Mouse (Mus musculus) retina, postnatal 7 days (tissue): Measurements from ENCODE around the gene Bcl6b.
A peak's percentile ranks its signal among the peaks of the same experiment; 100 is the strongest.

Source experiments
- DNase-seq: peaks from one replicate; pipeline ENCODE4 v3.0.0-alpha.2; 2012; ENCODE audit warnings: low read depth, low spot score

Bcl6b gene

GRCm38 (mm10) chr11:70212896-70213295, 16.7 kb downstream of the Bcl6b start:
- DNase-seq, result peak; percentile 53

GRCm38 (mm10) chr11:70212423-70212822, 17.2 kb downstream of the Bcl6b start, which contains the start of gene Slc16a11:
Gene Slc16a11 (plus strand): TSS chr11:70212752.
- no peak for DNase-seq

- no peak for DNase-seq
Measured at GRCm38 (mm10) chr11:70211972-70212371, 17.6 kb downstream of the Bcl6b start.

- DNase-seq, result no peak
Measured at GRCm38 (mm10) chr11:70210681-70211080, 18.9 kb downstream of the Bcl6b start.

- DNase-seq, result no peak
Measured at GRCm38 (mm10) chr11:70208778-70209388, 20.7 kb downstream of the Bcl6b start.

GRCm38 (mm10) chr11:70207283-70207682, 22.3 kb downstream of the Bcl6b start:
- no peak for DNase-seq

- no peak for DNase-seq
Measured at GRCm38 (mm10) chr11:70206801-70207200, 22.8 kb downstream of the Bcl6b start.

- peak; percentile 74 for DNase-seq
Measured at GRCm38 (mm10) chr11:70201691-70202090, 27.9 kb downstream of the Bcl6b start.

- no peak for DNase-seq
Measured at GRCm38 (mm10) chr11:70200036-70200608, 29.5 kb downstream of the Bcl6b start.

GRCm38 (mm10) chr11:70199107-70199506, 30.5 kb downstream of the Bcl6b start:
- no peak for DNase-seq

- no peak for DNase-seq
Measured at GRCm38 (mm10) chr11:70198332-70198731, 31.3 kb downstream of the Bcl6b start.

- no peak for DNase-seq
Measured at GRCm38 (mm10) chr11:70193354-70194285, 36.0 kb downstream of the Bcl6b start.

- DNase-seq, result no peak
Measured at GRCm38 (mm10) chr11:70192157-70192556, 37.4 kb downstream of the Bcl6b start.

GRCm38 (mm10) chr11:70191188-70191587, 38.4 kb downstream of the Bcl6b start:
- no peak for DNase-seq

GRCm38 (mm10) chr11:70189319-70190134, 40.1 kb downstream of the Bcl6b start:
- DNase-seq, result no peak

- DNase-seq, result no peak
Measured at GRCm38 (mm10) chr11:70185120-70185519, 44.5 kb downstream of the Bcl6b start.

- no peak for DNase-seq
Measured at GRCm38 (mm10) chr11:70180496-70180895, 49.1 kb downstream of the Bcl6b start.

GRCm38 (mm10) chr11:70179401-70179800, 50.2 kb downstream of the Bcl6b start:
- DNase-seq, result peak; percentile 21

GRCm38 (mm10) chr11:70178756-70179155, 50.8 kb downstream of the Bcl6b start:
- DNase-seq, result no peak

- no peak for DNase-seq
Measured at GRCm38 (mm10) chr11:70178311-70178710, 51.3 kb downstream of the Bcl6b start.

GRCm38 (mm10) chr11:70177647-70178046, 52.0 kb downstream of the Bcl6b start:
- DNase-seq, result no peak

GRCm38 (mm10) chr11:70174491-70174890, 55.1 kb downstream of the Bcl6b start:
- no peak for DNase-seq
